Mouse (Mus musculus) G1E (cell line): ENCODE measurements at regions not wholly inside any gene's neighbourhood (a gene's known extent, or its start where the extent isn't known, plus 50 kb on each side); places are given as distances from the start of the nearest gene placed in this dataset.
A peak's percentile ranks its signal among the peaks of the same experiment; 100 is the strongest.

Source experiments
- ATAC-seq: 2 replicates; pipeline ENCODE4 v1.8.0; 2016; ENCODE audit warnings: mild to moderate bottlenecking; ENCODE audit not compliant: insufficient number of reproducible peaks, poor library complexity, low FRiP score, severe bottlenecking; ENCODE audit errors: extremely low read depth
- DNase-seq: peaks from one replicate; pipeline ENCODE4 v3.0.0; 2012; ENCODE audit warnings: low spot score
- H3K27me3 ChIP-seq: 2 replicates; pipeline ENCODE4 v1.6.1; 2012; ENCODE audit warnings: mild to moderate bottlenecking, low read length, inconsistent platforms; ENCODE audit not compliant: insufficient read depth
- H3K36me3 ChIP-seq: replicated peaks from 2 replicates; pipeline ENCODE3; 2012; ENCODE audit warnings: mild to moderate bottlenecking, inconsistent platforms
- H3K4me1 ChIP-seq: 2 replicates; pipeline ENCODE4 v1.6.1; 2012; ENCODE audit warnings: low read depth, low read length, inconsistent platforms, mixed read lengths; ENCODE audit not compliant: insufficient read depth
- H3K4me3 ChIP-seq: 2 replicates; pipeline ENCODE4 v1.5.1; 2012; ENCODE audit warnings: low read depth, mild to moderate bottlenecking, inconsistent platforms, low read length, moderate library complexity, mixed read lengths
- H3K9me3 ChIP-seq: replicated peaks from 2 replicates; pipeline ENCODE4 v1.6.1; 2012; ENCODE audit warnings: inconsistent platforms
- CTCF ChIP-seq: IDR thresholded peaks from 2 replicates; pipeline ENCODE4 v1.5.1; 2012; ENCODE audit warnings: low read depth, low read length, inconsistent platforms, mixed read lengths
- GATA1 ChIP-seq: IDR thresholded peaks from 2 replicates; pipeline ENCODE4 v1.6.1; 2012; ENCODE audit warnings: borderline replicate concordance, low read length, inconsistent platforms, mixed read lengths
- GATA2 ChIP-seq: IDR thresholded peaks from 2 replicates; pipeline ENCODE4 v1.6.1; 2012; ENCODE audit warnings: low read depth, low read length, inconsistent platforms, borderline replicate concordance
- POLR2AphosphoS5 ChIP-seq: IDR thresholded peaks from 2 replicates; pipeline ENCODE4 v1.6.1; 2012; ENCODE audit warnings: low read depth, low read length, inconsistent platforms; ENCODE audit not compliant: insufficient replicate concordance
- TAL1 ChIP-seq: conservative IDR thresholded peaks from 2 replicates; pipeline ENCODE4 v1.6.1; 2012; ENCODE audit warnings: low read depth, low read length, inconsistent platforms, mixed read lengths

DNA sequence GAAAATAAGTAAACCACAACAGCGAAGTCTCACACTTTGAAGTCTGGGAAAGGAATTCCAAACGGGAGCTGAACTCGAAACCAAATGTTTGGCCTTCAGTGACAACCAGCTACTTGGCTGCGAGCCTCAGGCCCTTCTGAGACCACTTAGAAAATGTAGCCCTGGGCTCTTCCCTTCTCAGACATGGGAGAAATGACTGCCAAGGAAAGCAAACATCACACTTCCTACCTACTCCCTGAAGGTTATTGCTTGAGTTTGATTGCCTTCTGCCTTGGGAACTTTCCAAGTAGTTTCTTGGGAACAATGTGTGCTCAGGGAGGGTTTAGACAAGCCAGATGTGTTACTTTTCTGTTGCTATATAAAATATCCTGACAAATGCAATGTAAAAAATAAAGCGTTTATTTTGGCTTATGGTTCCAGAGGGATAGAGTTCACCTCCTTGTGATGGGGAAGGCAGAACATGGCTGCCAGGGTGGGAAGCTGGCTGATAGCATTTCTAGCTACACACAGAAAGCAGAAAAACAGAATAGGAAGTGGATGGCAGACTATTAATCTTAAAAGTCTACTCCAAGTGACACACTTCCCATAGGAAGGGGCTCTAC, 194.8 kb upstream of the Rack1 start:
- no peaks in the 10 kb centered on the region for H3K9me3 ChIP-seq
- H3K27me3 ChIP-seq: no peaks in the 10 kb centered on the region
- H3K4me3 ChIP-seq: no peak overlapping the region
- ATAC-seq (no peak), DNase-seq (no peak)
- no peaks in the 10 kb centered on the region for H3K36me3 ChIP-seq
- H3K4me1 ChIP-seq: no peaks in the 10 kb centered on the region
- TF ChIP-seq CTCF (no peak), GATA2 (no peak), POLR2AphosphoS5 (no peak), GATA1 (no peak), TAL1 (no peak)

DNA sequence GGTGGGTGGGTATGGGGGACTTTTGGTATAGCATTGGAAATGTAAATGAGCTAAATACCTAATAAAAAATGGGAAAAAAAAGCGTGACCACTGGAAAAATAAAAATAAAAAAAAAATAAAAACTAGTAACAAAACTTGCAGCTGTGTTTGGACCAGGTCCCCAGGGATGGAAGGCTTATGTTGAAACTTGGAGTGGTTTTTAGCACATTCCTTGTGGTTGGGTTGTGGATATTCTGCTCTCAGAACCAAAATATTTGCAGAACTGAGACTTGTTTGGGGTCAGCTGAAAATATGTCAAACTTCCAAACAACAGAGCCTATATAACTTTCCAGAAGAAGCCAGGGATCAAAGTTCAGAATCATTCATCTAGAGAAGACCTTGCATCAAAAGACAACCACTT, 199.0 kb upstream of the Rack1 start:
- no peak for DNase-seq
- no peaks in the 10 kb centered on the region for H3K9me3 ChIP-seq
- H3K4me1 ChIP-seq: no peaks in the 10 kb centered on the region
- H3K27me3 ChIP-seq: no peaks in the 10 kb centered on the region
- no peaks in the 10 kb centered on the region for H3K36me3 ChIP-seq
- TF ChIP-seq GATA2 (no peak), CTCF (no peak), POLR2AphosphoS5 (no peak), GATA1 (no peak), TAL1 (no peak)
- no peak overlapping the region for H3K4me3 ChIP-seq
- ATAC-seq: no peak

DNA sequence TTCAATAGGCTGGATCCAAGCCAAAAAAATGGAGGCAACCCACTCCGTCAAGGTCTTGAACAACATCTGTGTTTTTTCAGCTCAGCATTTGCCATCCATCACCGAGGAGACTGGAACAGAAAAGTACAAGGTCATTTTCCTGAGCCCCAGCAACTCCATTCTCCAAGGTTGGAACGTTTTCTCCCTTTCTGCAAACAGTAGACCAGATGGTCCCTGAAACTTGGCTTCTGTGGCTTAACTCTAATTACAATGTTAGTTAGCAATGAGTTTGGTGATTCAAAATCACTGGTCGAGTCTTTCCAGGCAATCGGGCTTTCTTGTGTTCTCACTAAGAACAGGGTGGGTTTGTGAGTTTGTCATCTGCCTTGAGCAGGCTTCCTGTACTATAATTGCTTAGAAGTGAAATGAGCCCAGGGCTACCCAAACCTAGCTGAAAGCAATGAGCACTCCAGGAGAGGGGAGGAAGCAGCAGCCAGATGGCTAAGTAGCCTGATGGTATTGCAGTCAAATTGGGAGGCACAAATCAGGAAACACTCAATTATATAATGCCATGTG, 200.5 kb upstream of the Rack1 start:
- no peak for TF ChIP-seq CTCF
- TF ChIP-seq GATA2: no peak
- no peak for TF ChIP-seq GATA1
- no peak for TF ChIP-seq TAL1
- no peak for TF ChIP-seq POLR2AphosphoS5
- ATAC-seq (no peak), DNase-seq (no peak)
- Histone ChIP-seq H3K36me3 (no peaks in the 10 kb centered on the region), H3K4me1 (no peaks in the 10 kb centered on the region), H3K4me3 (no peak overlapping the region), H3K27me3 (peaks cover 3% of the 10 kb centered on the region; the same call in 1 of the 2 replicates), H3K9me3 (no peaks in the 10 kb centered on the region)

DNA sequence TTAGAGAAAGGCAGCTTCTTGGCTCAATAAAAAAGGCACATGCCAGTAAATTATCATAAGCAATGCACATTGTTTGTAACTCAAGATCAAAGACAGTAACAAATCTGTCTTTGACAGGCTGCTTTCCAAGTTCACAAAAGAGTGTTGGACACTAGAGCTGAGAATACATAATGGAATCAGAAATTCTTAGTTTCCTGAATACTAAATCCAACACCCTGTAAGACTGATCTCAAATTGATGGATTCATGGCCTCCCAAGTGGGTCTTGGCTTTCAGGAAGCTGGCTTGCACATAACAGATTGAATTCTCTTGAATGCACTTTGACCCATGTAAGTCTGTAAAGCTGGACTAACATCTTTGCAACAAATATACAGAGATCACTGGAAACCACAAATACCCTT, 201.1 kb upstream of the Rack1 start:
- H3K4me3 ChIP-seq: no peak overlapping the region
- peaks cover 3% of the 10 kb centered on the region; the same call in 1 of the 2 replicates for H3K27me3 ChIP-seq
- no peaks in the 10 kb centered on the region for H3K36me3 ChIP-seq
- H3K9me3 ChIP-seq: no peaks in the 10 kb centered on the region
- no peak for ATAC-seq
- no peak for DNase-seq
- no peaks in the 10 kb centered on the region for H3K4me1 ChIP-seq
- TF ChIP-seq GATA1 (no peak), TAL1 (no peak), GATA2 (no peak), CTCF (no peak), POLR2AphosphoS5 (no peak)

DNA sequence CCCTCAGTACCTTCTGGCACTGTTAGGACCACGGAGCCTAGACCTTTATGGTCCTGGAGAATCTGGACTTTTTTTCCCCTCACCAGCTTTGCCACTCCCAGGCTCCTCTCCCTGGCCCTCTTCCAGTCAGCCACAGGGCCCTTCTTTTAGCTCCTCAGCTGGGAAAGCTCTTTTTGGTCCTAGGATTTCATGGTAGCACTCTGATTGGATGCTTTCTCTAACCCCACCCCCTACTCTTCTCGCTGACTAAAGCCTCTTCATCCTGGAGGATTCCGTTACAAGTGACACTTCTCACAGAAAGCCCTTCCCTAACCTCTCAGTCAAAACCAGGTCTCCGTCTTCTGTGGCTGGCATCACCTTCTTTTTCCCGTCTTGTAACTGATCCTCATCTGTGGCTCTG, 205.7 kb upstream of the Rack1 start:
- DNase-seq (no peak), ATAC-seq (no peak)
- no peaks in the 10 kb centered on the region for H3K36me3 ChIP-seq
- H3K4me1 ChIP-seq: no peaks in the 10 kb centered on the region
- H3K4me3 ChIP-seq: no peak overlapping the region
- peaks cover 3% of the 10 kb centered on the region; the same call in 1 of the 2 replicates for H3K27me3 ChIP-seq
- no peaks in the 10 kb centered on the region for H3K9me3 ChIP-seq
- TF ChIP-seq GATA1: no peak
- TF ChIP-seq CTCF: no peak
- TF ChIP-seq POLR2AphosphoS5: no peak
- TF ChIP-seq TAL1: no peak
- TF ChIP-seq GATA2: no peak

DNA sequence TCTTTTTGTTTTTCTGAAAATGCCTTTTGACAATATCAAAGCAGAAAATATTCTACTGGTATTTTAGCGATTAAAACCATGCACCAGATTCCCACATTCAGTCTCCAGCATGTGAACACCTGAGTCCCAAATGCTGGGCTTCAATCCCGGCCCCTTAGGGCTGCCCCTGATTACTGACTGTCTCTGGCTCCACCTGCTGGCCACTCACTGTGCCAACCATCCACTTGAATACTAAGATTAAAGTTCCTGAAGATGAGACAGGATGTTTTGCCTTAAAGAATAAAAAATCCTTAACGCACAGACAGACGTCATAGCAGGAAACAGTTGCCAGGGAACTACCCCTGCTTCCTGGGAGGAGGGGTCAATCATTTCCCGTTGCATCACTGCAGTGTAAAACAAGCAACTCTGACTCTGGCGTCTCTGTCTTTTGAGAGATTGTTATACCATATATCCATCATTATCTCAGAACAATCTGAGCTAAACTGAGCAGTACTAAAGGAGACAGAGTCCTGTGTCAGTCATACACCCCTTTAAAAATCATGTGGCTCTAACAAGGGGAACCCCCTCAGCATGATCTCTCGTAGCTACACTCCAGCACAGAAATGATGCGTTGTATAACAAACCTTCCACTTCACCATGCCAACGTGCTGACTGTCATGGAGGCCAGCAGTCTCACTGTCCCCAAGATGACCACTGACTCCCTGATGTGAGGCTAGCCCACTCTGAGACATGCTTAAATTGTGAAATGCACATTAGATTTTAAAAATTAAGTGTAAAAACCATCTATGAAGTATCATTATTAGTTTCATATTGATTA, 211.1 kb upstream of the Rack1 start:
- ATAC-seq (no peak), DNase-seq (peak; percentile 8)

More for the DNA sequence above, 211.1 kb upstream of the Rack1 start:
- Histone ChIP-seq H3K36me3 (no peaks in the 10 kb centered on the region), H3K27me3 (no peaks in the 10 kb centered on the region; the same call in 1 of the 2 replicates), H3K9me3 (no peaks in the 10 kb centered on the region), H3K4me1 (no peaks in the 10 kb centered on the region), H3K4me3 (no peak overlapping the region)
- TF ChIP-seq CTCF: peak; percentile 34
- TF ChIP-seq GATA1: no peak
